Comparison of ENCODE assay signal across 16 mouse cellular contexts in genomic region chr5:76190609-76191008, GRCm38 (mm10).
"Had no signal": no experiment of that assay in that cellular context is flagged by ENCODE, and none has a peak within 500 bp of the region (broad histone marks: within the 10 kb centered on the region; RNA-seq: fewer than 3 reads in every experiment).

No protein-coding gene starts in this region.

- H3K27me3 ChIP-seq: kidney, embryonic 15.5 days; limb, embryonic 12.5 days; limb, embryonic 15.5 days; midbrain, embryonic 13.5 days; stomach, embryonic 15.5 days had no signal

- ATAC-seq: midbrain, embryonic 13.5 days had no signal

- H3K27ac ChIP-seq: kidney, embryonic 15.5 days; limb, embryonic 12.5 days; limb, embryonic 15.5 days; midbrain, embryonic 13.5 days; stomach, embryonic 15.5 days had no signal

- H3K4me2 ChIP-seq: kidney, embryonic 15.5 days; limb, embryonic 12.5 days; limb, embryonic 15.5 days; midbrain, embryonic 13.5 days; stomach, embryonic 15.5 days had no signal

- DNase-seq: kidney, adult 11 months; kidney, adult 8-10 months; kidney, postnatal 10 days; kidney, postnatal 36 days; left cerebral cortex, postnatal 4 days; lung, adult 18-20 months; lung, postnatal 14 days; lung, postnatal 4 days; right cerebral cortex, postnatal 4 days; spleen, adult 18-20 months; thymus, postnatal 36 days had no signal

- H3K9me3 ChIP-seq: kidney, embryonic 15.5 days; limb, embryonic 12.5 days; limb, embryonic 15.5 days; midbrain, embryonic 13.5 days; stomach, embryonic 15.5 days had no signal

- H3K9ac ChIP-seq: kidney, embryonic 15.5 days; limb, embryonic 12.5 days; limb, embryonic 15.5 days; midbrain, embryonic 13.5 days; stomach, embryonic 15.5 days had no signal

- H3K4me3 ChIP-seq: kidney, embryonic 15.5 days; limb, embryonic 12.5 days; limb, embryonic 15.5 days; midbrain, embryonic 13.5 days; stomach, embryonic 15.5 days had no signal
